In genomic region chr7:138741816-138742515, GRCm38 (mm10) we compare ENCODE assay signal across 26 mouse cellular contexts.
DNase-seq lines count a peak whose midpoint lies in the region; ATAC-seq and TF ChIP-seq lines count a peak whose summit lies in the region.
"Had no signal": no experiment of that assay in that cellular context is flagged by ENCODE, and none has a peak within 500 bp of the region (broad histone marks: within the 10 kb centered on the region; RNA-seq: fewer than 3 reads in every experiment).

No protein-coding gene starts in this region.

- peak overlapping the region; percentile 14 for H3K27ac ChIP-seq in hindbrain, embryonic 13.5 days
- H3K27ac ChIP-seq in hindbrain, embryonic 12.5 days: no peak overlapping the region
- no peak overlapping the region for H3K27ac ChIP-seq in midbrain, postnatal 0 days (ENCODE audit: low read depth, low read length)
- no peak overlapping the region for H3K27ac ChIP-seq in midbrain, embryonic 14.5 days (replicated peaks; ENCODE audit: low read depth, low read length)
- H3K27ac ChIP-seq: embryonic facial prominence, embryonic 12.5 days; forebrain, embryonic 12.5 days; kidney, embryonic 15.5 days; limb, embryonic 13.5 days; liver, embryonic 14.5 days; lung, embryonic 15.5 days; midbrain, embryonic 15.5 days had no signal

- DNase-seq in adrenal gland, adult 2 months: peak; percentile 25
- no peak for DNase-seq in adrenal gland, postnatal 25 days
- peak; percentile 67 for DNase-seq in midbrain, postnatal 0 days (ENCODE audit: low spot score)
- no peak for DNase-seq in midbrain, embryonic 14.5 days
- no peak for DNase-seq in retina, embryonic 14.5 days (ENCODE audit: low spot score)
- no peak for DNase-seq in frontal cortex, postnatal 25 days (ENCODE audit: low spot score in 2 of 2)
- DNase-seq: cerebellum, adult 11 months; cerebellum, postnatal 14 days; heart, adult 11 months; heart, postnatal 10 days; kidney, adult 11 months; kidney, postnatal 36 days; layer of hippocampus, postnatal 36 days; lung, postnatal 4 days; right cerebral cortex, postnatal 14 days had no signal

- H3K9me3 ChIP-seq in hindbrain, embryonic 13.5 days: no peaks in the 10 kb centered on the region
- H3K9me3 ChIP-seq in hindbrain, embryonic 12.5 days (replicated peaks): no peaks in the 10 kb centered on the region
- H3K9me3 ChIP-seq in midbrain, postnatal 0 days (ENCODE audit: low read length): no peaks in the 10 kb centered on the region
- no peaks in the 10 kb centered on the region for H3K9me3 ChIP-seq in midbrain, embryonic 14.5 days (ENCODE audit: control insufficient read depth, low read length)
- H3K9me3 ChIP-seq: embryonic facial prominence, embryonic 12.5 days; forebrain, embryonic 12.5 days; kidney, embryonic 15.5 days; limb, embryonic 13.5 days; lung, embryonic 15.5 days; midbrain, embryonic 15.5 days had no signal

- H3K4me1 ChIP-seq in hindbrain, embryonic 13.5 days (replicated peaks): peaks cover 23% of the 10 kb centered on the region
- peaks cover 5% of the 10 kb centered on the region for H3K4me1 ChIP-seq in hindbrain, embryonic 12.5 days
- H3K4me1 ChIP-seq in midbrain, postnatal 0 days (ENCODE audit: insufficient read depth, low read length): no peaks in the 10 kb centered on the region
- H3K4me1 ChIP-seq in midbrain, embryonic 14.5 days (ENCODE audit: control insufficient read depth, insufficient read depth, low read length): 0 out of 2 replicates have a peak, but pooled peaks cover 2% of the 10 kb centered on the region
- H3K4me1 ChIP-seq: embryonic facial prominence, embryonic 12.5 days; forebrain, embryonic 12.5 days; kidney, embryonic 15.5 days; lung, embryonic 15.5 days; midbrain, embryonic 15.5 days had no signal

- no peak for TF ChIP-seq CTCF in midbrain, postnatal 0 days (IDR thresholded peaks at IDR 0.05)

- no peaks in the 10 kb centered on the region for H3K27me3 ChIP-seq in hindbrain, embryonic 13.5 days
- no peaks in the 10 kb centered on the region for H3K27me3 ChIP-seq in hindbrain, embryonic 12.5 days
- H3K27me3 ChIP-seq in midbrain, postnatal 0 days (ENCODE audit: insufficient read depth, low read length): no peaks in the 10 kb centered on the region
- H3K27me3 ChIP-seq in midbrain, embryonic 14.5 days (ENCODE audit: control insufficient read depth, insufficient read depth, low read length): no peaks in the 10 kb centered on the region
- H3K27me3 ChIP-seq: embryonic facial prominence, embryonic 12.5 days; forebrain, embryonic 12.5 days; kidney, embryonic 15.5 days; lung, embryonic 15.5 days; midbrain, embryonic 15.5 days had no signal

- ATAC-seq in hindbrain, embryonic 13.5 days (ENCODE audit: low FRiP score): no peak
- no peak for ATAC-seq in hindbrain, embryonic 12.5 days (ENCODE audit: low FRiP score)
- no peak for ATAC-seq in midbrain, postnatal 0 days (ENCODE audit: low FRiP score)
- no peak for ATAC-seq in midbrain, embryonic 14.5 days (ENCODE audit: low FRiP score, low TSS enrichment)
- ATAC-seq: midbrain, embryonic 15.5 days had no signal

- no peaks in the 10 kb centered on the region for H3K36me3 ChIP-seq in hindbrain, embryonic 13.5 days
- H3K36me3 ChIP-seq in hindbrain, embryonic 12.5 days: no peaks in the 10 kb centered on the region
- no peaks in the 10 kb centered on the region for H3K36me3 ChIP-seq in midbrain, postnatal 0 days (ENCODE audit: insufficient read depth, low read length)
- no peaks in the 10 kb centered on the region for H3K36me3 ChIP-seq in midbrain, embryonic 14.5 days (ENCODE audit: control insufficient read depth, insufficient read depth, low read length)
- H3K36me3 ChIP-seq: embryonic facial prominence, embryonic 12.5 days; forebrain, embryonic 12.5 days; kidney, embryonic 15.5 days; limb, embryonic 13.5 days; lung, embryonic 15.5 days; midbrain, embryonic 15.5 days had no signal

- no peak overlapping the region for H3K4me2 ChIP-seq in hindbrain, embryonic 13.5 days
- no peak overlapping the region for H3K4me2 ChIP-seq in hindbrain, embryonic 12.5 days (replicated peaks)
- no peak overlapping the region for H3K4me2 ChIP-seq in midbrain, postnatal 0 days (ENCODE audit: low read depth, low read length, poor library complexity, severe bottlenecking)
- H3K4me2 ChIP-seq in midbrain, embryonic 14.5 days (ENCODE audit: low read length): no peak overlapping the region
- H3K4me2 ChIP-seq: embryonic facial prominence, embryonic 12.5 days; forebrain, embryonic 12.5 days; heart, embryonic 11.5 days; kidney, embryonic 15.5 days; limb, embryonic 13.5 days; lung, embryonic 15.5 days; midbrain, embryonic 15.5 days had no signal

- no peak overlapping the region for H3K9ac ChIP-seq in hindbrain, embryonic 13.5 days
- no peak overlapping the region for H3K9ac ChIP-seq in hindbrain, embryonic 12.5 days
- no peak overlapping the region for H3K9ac ChIP-seq in midbrain, postnatal 0 days (replicated peaks; ENCODE audit: low read length, poor library complexity, severe bottlenecking)
- no peak overlapping the region for H3K9ac ChIP-seq in midbrain, embryonic 14.5 days (replicated peaks; ENCODE audit: low read length)
- H3K9ac ChIP-seq: embryonic facial prominence, embryonic 12.5 days; forebrain, embryonic 12.5 days; kidney, embryonic 15.5 days; limb, embryonic 13.5 days; liver, embryonic 14.5 days; lung, embryonic 15.5 days; midbrain, embryonic 15.5 days had no signal

- H3K4me3 ChIP-seq in hindbrain, embryonic 13.5 days: no peak overlapping the region
- H3K4me3 ChIP-seq in hindbrain, embryonic 12.5 days: no peak overlapping the region
- no peak overlapping the region for H3K4me3 ChIP-seq in midbrain, postnatal 0 days (ENCODE audit: low read depth, low read length)
- H3K4me3 ChIP-seq in midbrain, embryonic 14.5 days (replicated peaks; ENCODE audit: low read depth, low read length): no peak overlapping the region
- H3K4me3 ChIP-seq: embryonic facial prominence, embryonic 12.5 days; forebrain, embryonic 12.5 days; kidney, embryonic 15.5 days; limb, embryonic 13.5 days; lung, embryonic 15.5 days; midbrain, embryonic 15.5 days; myocyte had no signal

- 48% methylated on average over 7 of the region's 7 CpGs for WGBS in hindbrain, embryonic 13.5 days
- 67% methylated on average over 7 of the region's 7 CpGs for WGBS in hindbrain, embryonic 12.5 days
- 56% methylated on average over 7 of the region's 7 CpGs for WGBS in midbrain, postnatal 0 days
- 74% methylated on average over 7 of the region's 7 CpGs for WGBS in midbrain, embryonic 14.5 days

Comparison
In these comparisons a context has a peak if more than half of its experiments do, and no peak if none do; other contexts are left out.
1. DNase-seq: peak in adrenal gland, adult 2 months (single experiment) and midbrain, postnatal 0 days (single experiment); none in adrenal gland, postnatal 25 days (single experiment), midbrain, embryonic 14.5 days (single experiment), retina, embryonic 14.5 days (single experiment) and frontal cortex, postnatal 25 days (0 of 2).